Mouse (Mus musculus): ENCODE results near the gene Cnnm3. TPM values are rescaled to one million over a fixed set of nuclear protein-coding genes. Genes with fewer than 3 reads are reported as not detected.

Cnnm3 gene
- polyA plus RNA-seq, 1 experiment from 2014 or later = 2.5 TPM

GRCm38 (mm10) chr1:36545382-36545781, 33.7 kb downstream of the Cnnm3 start:
- peaks cover 40% of the 10 kb centered on the region for H3K36me3 ChIP-seq
- no peak overlapping the region for H3K4me3 ChIP-seq
- H3K9me3 ChIP-seq = no peaks in the 10 kb centered on the region
- no peak overlapping the region for H3K27ac ChIP-seq
- WGBS = 71% methylated on average over 2 of the region's 2 CpGs
- H3K4me1 ChIP-seq = peaks cover 43% of the 10 kb centered on the region
- H3K27me3 ChIP-seq (ENCODE audit: insufficient read depth, poor library complexity, severe bottlenecking) = no peaks in the 10 kb centered on the region
- DNase-seq (ENCODE audit: low spot score) = no peak

- peak overlapping the region; percentile 94; the same call in 1 of the 2 replicates for H3K27ac ChIP-seq
Observed at GRCm38 (mm10) chr1:36545845-36546600, 34.4 kb downstream of the Cnnm3 start.

GRCm38 (mm10) chr1:36546888-36547471, 35.3 kb downstream of the Cnnm3 start, which contains the start of gene Ankrd39:
Ankrd39 (minus strand) TSS chr1:36547445.
- H3K36me3 ChIP-seq = peaks cover 41% of the 10 kb centered on the region
- peak within 1 kb of the TSS; percentile 83 for H3K4me3 ChIP-seq
- peak within 1 kb of the TSS; percentile 94 for H3K27ac ChIP-seq
- H3K27me3 ChIP-seq (ENCODE audit: insufficient read depth, poor library complexity, severe bottlenecking) = no peaks in the 10 kb centered on the region
- WGBS = under 1% methylated on average over 43 of the region's 43 CpGs
- DNase-seq (ENCODE audit: low spot score) = peak; percentile 99
- H3K9me3 ChIP-seq = no peaks in the 10 kb centered on the region
- peaks cover 43% of the 10 kb centered on the region for H3K4me1 ChIP-seq

More at GRCm38 (mm10) chr1:36545845-36546600, 34.4 kb downstream of the Cnnm3 start:
- Histone ChIP-seq H3K9me3 (no peaks in the 10 kb centered on the region), H3K4me3 (peak overlapping the region; percentile 83), H3K27me3 (ENCODE audit: insufficient read depth, poor library complexity, severe bottlenecking) (no peaks in the 10 kb centered on the region), H3K4me1 (peaks cover 43% of the 10 kb centered on the region), H3K36me3 (peaks cover 41% of the 10 kb centered on the region)
- WGBS = 67% methylated on average over 19 of the region's 19 CpGs
- no peak for DNase-seq (ENCODE audit: low spot score)

GRCm38 (mm10) chr1:36547981-36548598, 36.4 kb downstream of the Cnnm3 start:
- Histone ChIP-seq H3K36me3 (peaks cover 46% of the 10 kb centered on the region), H3K9me3 (no peaks in the 10 kb centered on the region), H3K27ac (peak overlapping the region; percentile 94; the same call in 1 of the 2 replicates), H3K4me1 (peaks cover 43% of the 10 kb centered on the region), H3K27me3 (ENCODE audit: insufficient read depth, poor library complexity, severe bottlenecking) (no peaks in the 10 kb centered on the region), H3K4me3 (no peak overlapping the region)
- no peak for DNase-seq (ENCODE audit: low spot score)
- 55% methylated on average over 9 of the region's 9 CpGs for WGBS

GRCm38 (mm10) chr1:36548771-36549170, 37.1 kb downstream of the Cnnm3 start:
- no peaks in the 10 kb centered on the region for H3K9me3 ChIP-seq
- H3K4me3 ChIP-seq = no peak overlapping the region
- H3K27me3 ChIP-seq (ENCODE audit: insufficient read depth, poor library complexity, severe bottlenecking) = no peaks in the 10 kb centered on the region
- H3K36me3 ChIP-seq = peaks cover 53% of the 10 kb centered on the region
- H3K27ac ChIP-seq = no peak overlapping the region
- H3K4me1 ChIP-seq = peaks cover 43% of the 10 kb centered on the region
- 60% methylated on average over 8 of the region's 8 CpGs for WGBS
- DNase-seq (ENCODE audit: low spot score) = no peak

- Histone ChIP-seq H3K4me1 (peaks cover 49% of the 10 kb centered on the region), H3K9me3 (no peaks in the 10 kb centered on the region), H3K27me3 (ENCODE audit: insufficient read depth, poor library complexity, severe bottlenecking) (no peaks in the 10 kb centered on the region), H3K4me3 (no peak overlapping the region), H3K27ac (no peak overlapping the region), H3K36me3 (peaks cover 60% of the 10 kb centered on the region)
- no peak for DNase-seq (ENCODE audit: low spot score)
- WGBS = 88% methylated on average over 18 of the region's 18 CpGs
Observed at GRCm38 (mm10) chr1:36549491-36549890, 37.8 kb downstream of the Cnnm3 start.

- H3K27ac ChIP-seq = no peak overlapping the region
- no peak for DNase-seq (ENCODE audit: low spot score)
- no peaks in the 10 kb centered on the region for H3K9me3 ChIP-seq
- H3K36me3 ChIP-seq = peaks cover 65% of the 10 kb centered on the region
- WGBS = 80% methylated on average over 20 of the region's 20 CpGs
- no peak overlapping the region for H3K4me3 ChIP-seq
- no peaks in the 10 kb centered on the region for H3K27me3 ChIP-seq (ENCODE audit: insufficient read depth, poor library complexity, severe bottlenecking)
- peaks cover 57% of the 10 kb centered on the region for H3K4me1 ChIP-seq
Observed at GRCm38 (mm10) chr1:36550075-36550863, 38.6 kb downstream of the Cnnm3 start.

GRCm38 (mm10) chr1:36551904-36552303, 40.2 kb downstream of the Cnnm3 start:
- Histone ChIP-seq H3K4me1 (peaks cover 55% of the 10 kb centered on the region), H3K27me3 (ENCODE audit: insufficient read depth, poor library complexity, severe bottlenecking) (no peaks in the 10 kb centered on the region)

GRCm38 (mm10) chr1:36552506-36552905, 40.8 kb downstream of the Cnnm3 start:
- no peak overlapping the region for H3K27ac ChIP-seq
- WGBS = 89% methylated on average over 16 of the region's 16 CpGs
- H3K36me3 ChIP-seq = peaks cover 65% of the 10 kb centered on the region
- DNase-seq (ENCODE audit: low spot score) = no peak
- H3K9me3 ChIP-seq = no peaks in the 10 kb centered on the region
- H3K4me3 ChIP-seq = no peak overlapping the region
- no peaks in the 10 kb centered on the region for H3K27me3 ChIP-seq (ENCODE audit: insufficient read depth, poor library complexity, severe bottlenecking)
- peaks cover 49% of the 10 kb centered on the region for H3K4me1 ChIP-seq

More at GRCm38 (mm10) chr1:36551904-36552303, 40.2 kb downstream of the Cnnm3 start:
- no peak overlapping the region for H3K27ac ChIP-seq
- peaks cover 65% of the 10 kb centered on the region for H3K36me3 ChIP-seq
- no peak overlapping the region for H3K4me3 ChIP-seq
- WGBS = 86% methylated on average over 17 of the region's 17 CpGs
- no peak for DNase-seq (ENCODE audit: low spot score)
- H3K9me3 ChIP-seq = no peaks in the 10 kb centered on the region

GRCm38 (mm10) chr1:36554633-36555399, 43.1 kb downstream of the Cnnm3 start:
- Histone ChIP-seq H3K36me3 (peaks cover 52% of the 10 kb centered on the region), H3K9me3 (no peaks in the 10 kb centered on the region), H3K27ac (peak overlapping the region; percentile 98), H3K4me1 (peaks cover 46% of the 10 kb centered on the region), H3K27me3 (ENCODE audit: insufficient read depth, poor library complexity, severe bottlenecking) (0 out of 2 replicates have a peak, but pooled peaks cover 6% of the 10 kb centered on the region), H3K4me3 (peak overlapping the region; percentile 90)
- DNase-seq (ENCODE audit: low spot score) = no peak
- 69% methylated on average over 21 of the region's 21 CpGs for WGBS

GRCm38 (mm10) chr1:36555798-36556395, 44.2 kb downstream of the Cnnm3 start:
- Histone ChIP-seq H3K4me1 (peaks cover 50% of the 10 kb centered on the region), H3K9me3 (no peaks in the 10 kb centered on the region), H3K27ac (peak overlapping the region; percentile 98), H3K4me3 (peak overlapping the region; percentile 90), H3K27me3 (ENCODE audit: insufficient read depth, poor library complexity, severe bottlenecking) (0 out of 2 replicates have a peak, but pooled peaks cover 6% of the 10 kb centered on the region), H3K36me3 (peaks cover 41% of the 10 kb centered on the region)
- no peak for DNase-seq (ENCODE audit: low spot score)
- WGBS = 5% methylated on average over 8 of the region's 8 CpGs
